Mouse (Mus musculus): ENCODE data around the gene Ralgps2. TPM values are rescaled to one million over a fixed set of nuclear protein-coding genes. Genes with fewer than 3 reads are reported as not detected.

Gene Ralgps2
- total RNA-seq, 1 experiment, result 40.6 TPM

DNA sequence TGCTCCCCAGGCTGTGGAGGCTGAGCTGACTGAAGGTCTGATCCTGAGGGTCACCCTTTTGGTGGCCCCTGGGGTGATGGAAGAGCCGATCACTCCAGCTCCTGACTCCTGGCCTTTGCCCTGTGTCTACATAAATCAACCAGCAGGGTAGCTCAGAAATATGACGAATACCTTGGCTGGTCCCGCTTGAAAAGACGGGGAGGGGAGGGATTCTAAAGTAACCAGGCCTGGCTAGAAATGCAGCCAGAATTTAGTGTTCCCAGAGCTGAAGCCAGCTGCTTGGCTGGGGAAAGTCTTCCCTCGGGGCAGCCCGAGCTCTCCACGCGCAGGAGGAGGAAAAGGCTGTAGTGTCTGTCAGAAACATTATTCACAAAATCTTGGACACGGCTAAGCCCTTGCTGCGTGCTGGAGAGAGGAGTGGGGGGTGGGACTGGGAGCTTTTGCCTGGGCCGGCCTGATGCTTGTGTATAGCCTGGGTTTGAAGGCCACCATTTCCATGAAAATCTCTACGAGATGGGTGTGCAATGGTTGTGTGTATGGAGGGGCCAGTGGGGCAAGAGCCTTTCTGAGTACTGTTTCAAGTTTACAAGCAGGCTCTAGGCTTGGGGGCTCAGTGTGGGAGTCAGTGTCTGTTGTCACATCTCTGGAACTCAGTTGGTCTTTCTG lies 158.2 kb downstream of the Ralgps2 start:
- Histone ChIP-seq H3K4me1 (ENCODE audit: control insufficient read depth in 2 of 2, insufficient read depth in 2 of 2, low read length in 2 of 2, poor library complexity in 1 of 2) (no peaks in the 10 kb centered on the region), H3K9ac (ENCODE audit: insufficient read depth, low read depth, low read length, poor library complexity, severe bottlenecking) (no peak overlapping the region)
- no peak for DNase-seq (ENCODE audit: low read depth, low spot score)

DNA sequence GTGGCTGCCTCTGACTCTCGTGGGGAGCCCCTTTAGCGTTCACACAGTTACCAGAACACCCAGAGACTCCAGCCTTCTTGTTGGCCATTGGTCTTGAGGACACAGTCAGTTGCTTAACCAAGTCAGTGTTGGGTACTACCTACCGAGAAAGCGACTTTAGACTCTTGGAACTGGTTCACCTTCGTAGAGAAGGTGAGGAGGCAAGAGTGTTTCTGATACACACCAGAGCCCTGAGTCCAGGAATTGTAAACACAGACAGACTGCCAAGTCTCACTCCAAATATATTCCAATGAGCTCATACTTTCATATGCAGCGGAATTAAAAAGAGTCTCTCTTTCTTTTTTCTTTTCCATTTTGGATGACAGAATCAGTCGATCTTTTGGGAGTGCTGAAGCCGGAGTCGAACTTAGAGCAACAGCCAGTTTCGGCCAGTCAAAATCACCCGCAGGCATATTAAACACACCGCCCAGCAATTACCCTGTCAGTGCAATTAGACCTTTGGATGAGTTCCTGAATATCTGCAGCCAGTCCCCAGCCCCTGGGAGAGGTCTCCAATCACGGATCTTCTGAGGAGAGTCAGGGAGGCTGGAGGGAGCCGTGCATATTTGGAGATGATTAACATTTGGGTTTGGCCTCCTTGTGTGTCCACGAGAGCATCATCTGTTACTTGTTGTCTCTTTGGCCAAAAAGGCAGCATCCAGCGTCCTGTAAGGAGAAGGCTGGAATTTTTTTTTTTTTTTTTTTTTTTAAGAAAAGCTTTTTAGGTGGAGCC lies 159.0 kb downstream of the Ralgps2 start:
- Histone ChIP-seq H3K9ac (ENCODE audit: insufficient read depth, low read depth, low read length, poor library complexity, severe bottlenecking) (no peak overlapping the region), H3K27ac (ENCODE audit: insufficient read depth, low read depth, low read length, poor library complexity, severe bottlenecking) (no peak overlapping the region), H3K9me3 (ENCODE audit: control insufficient read depth, insufficient read depth, low read depth, low read length) (no peaks in the 10 kb centered on the region), H3K4me3 (ENCODE audit: insufficient read depth in 1 of 2, low read depth in 1 of 2, low read length in 2 of 2, poor library complexity in 1 of 2, severe bottlenecking in 1 of 2) (peak overlapping the region in 1 of 2 experiments; percentile 16; a peak in 1 of 4 replicates), H3K4me1 (ENCODE audit: control insufficient read depth in 2 of 2, insufficient read depth in 2 of 2, low read length in 2 of 2, poor library complexity in 1 of 2) (no peaks in the 10 kb centered on the region), H3K36me3 (ENCODE audit: control insufficient read depth, insufficient read depth, low read length, poor library complexity, severe bottlenecking) (no peaks in the 10 kb centered on the region)
- in situ Hi-C loops (cut with MboI; ENCODE audit: low sequenced_read_pairs in 2 of 2, unreplicated experiment in 2 of 2), result no loop called here
- no peak for TF ChIP-seq ZNF384 (IDR thresholded peaks at IDR 0.05; ENCODE audit: low read depth, low read length)
- TF ChIP-seq ZC3H11A (IDR thresholded peaks at IDR 0.05; ENCODE audit: borderline replicate concordance, low read depth, low read length), result no peak
- no peak for TF ChIP-seq HCFC1 (IDR thresholded peaks at IDR 0.05; ENCODE audit: borderline replicate concordance, insufficient read depth, low read length)
- TF ChIP-seq MAFK (IDR thresholded peaks at IDR 0.05; ENCODE audit: insufficient read depth, low read depth, low read length), result no peak
- DNase-seq (ENCODE audit: low read depth, low spot score), result no peak

More for the DNA sequence above, 158.2 kb downstream of the Ralgps2 start:
- Histone ChIP-seq H3K9me3 (ENCODE audit: control insufficient read depth, insufficient read depth, low read depth, low read length) (no peaks in the 10 kb centered on the region), H3K36me3 (ENCODE audit: control insufficient read depth, insufficient read depth, low read length, poor library complexity, severe bottlenecking) (no peaks in the 10 kb centered on the region), H3K4me3 (ENCODE audit: insufficient read depth in 1 of 2, low read depth in 1 of 2, low read length in 2 of 2, poor library complexity in 1 of 2, severe bottlenecking in 1 of 2) (no peak overlapping the region), H3K27ac (ENCODE audit: insufficient read depth, low read depth, low read length, poor library complexity, severe bottlenecking) (no peak overlapping the region)
- TF ChIP-seq ZC3H11A (IDR thresholded peaks at IDR 0.05; ENCODE audit: borderline replicate concordance, low read depth, low read length), result no peak
- no peak for TF ChIP-seq ZNF384 (IDR thresholded peaks at IDR 0.05; ENCODE audit: low read depth, low read length)
- TF ChIP-seq CHD2 (IDR thresholded peaks at IDR 0.05; ENCODE audit: low read depth, low read length), result no peak
- TF ChIP-seq HCFC1 (IDR thresholded peaks at IDR 0.05; ENCODE audit: borderline replicate concordance, insufficient read depth, low read length), result no peak
- no peak for TF ChIP-seq MAFK (IDR thresholded peaks at IDR 0.05; ENCODE audit: insufficient read depth, low read depth, low read length)
- in situ Hi-C loops (cut with MboI; ENCODE audit: low sequenced_read_pairs in 2 of 2, unreplicated experiment in 2 of 2), result no loop called here

DNA sequence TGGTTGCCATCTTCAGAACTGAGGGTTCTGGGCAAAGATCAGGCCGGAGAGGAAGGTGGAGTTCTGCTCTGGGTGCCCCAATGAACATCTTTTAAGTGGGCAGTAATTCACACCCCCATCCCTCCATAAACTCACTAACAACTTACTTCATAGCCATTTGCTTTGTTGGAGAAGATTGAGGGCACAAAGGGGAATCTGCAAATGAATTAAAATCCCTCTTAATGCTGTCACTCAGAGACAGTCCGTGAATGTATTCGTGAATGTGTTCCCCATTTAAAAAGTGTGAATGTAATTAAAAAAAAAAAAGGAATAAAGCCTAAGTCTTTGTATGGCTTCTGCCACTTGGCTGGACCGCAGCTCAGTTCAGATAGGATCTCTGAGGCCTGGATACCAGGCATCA lies 159.8 kb downstream of the Ralgps2 start:
- H3K9ac ChIP-seq (ENCODE audit: insufficient read depth, low read depth, low read length, poor library complexity, severe bottlenecking), result no peak overlapping the region
- in situ Hi-C loops (cut with MboI; ENCODE audit: low sequenced_read_pairs in 2 of 2, unreplicated experiment in 2 of 2), result no loop called here
- no peak for DNase-seq (ENCODE audit: low read depth, low spot score)

DNA sequence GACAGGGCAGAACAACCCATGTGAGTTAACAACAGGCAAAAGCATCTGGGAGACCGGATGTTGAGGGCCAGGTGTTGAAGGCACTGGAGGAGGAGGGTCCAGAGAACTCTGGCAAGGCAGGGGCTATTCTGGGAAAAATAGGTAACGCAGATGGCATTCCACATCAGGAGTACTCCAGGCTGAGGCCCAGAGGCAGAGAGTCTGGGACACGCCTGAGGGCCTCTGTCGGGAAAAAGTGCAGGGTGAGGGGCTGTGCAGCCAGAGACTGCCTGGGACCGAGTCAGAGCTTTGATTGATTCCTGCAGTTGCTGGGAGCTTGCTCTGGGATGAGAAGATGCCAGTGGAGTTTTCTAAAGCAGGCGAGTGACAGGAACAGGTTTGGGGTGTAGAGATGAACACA lies 160.4 kb downstream of the Ralgps2 start:
- Histone ChIP-seq H3K4me3 (ENCODE audit: insufficient read depth in 1 of 2, low read depth in 1 of 2, low read length in 2 of 2, poor library complexity in 1 of 2, severe bottlenecking in 1 of 2) (no peak overlapping the region), H3K36me3 (ENCODE audit: control insufficient read depth, insufficient read depth, low read length, poor library complexity, severe bottlenecking) (no peaks in the 10 kb centered on the region), H3K9ac (ENCODE audit: insufficient read depth, low read depth, low read length, poor library complexity, severe bottlenecking) (no peak overlapping the region), H3K27ac (ENCODE audit: insufficient read depth, low read depth, low read length, poor library complexity, severe bottlenecking) (no peak overlapping the region), H3K9me3 (ENCODE audit: control insufficient read depth, insufficient read depth, low read depth, low read length) (no peaks in the 10 kb centered on the region), H3K4me1 (ENCODE audit: control insufficient read depth in 2 of 2, insufficient read depth in 2 of 2, low read length in 2 of 2, poor library complexity in 1 of 2) (no peaks in the 10 kb centered on the region)
- TF ChIP-seq ZC3H11A (IDR thresholded peaks at IDR 0.05; ENCODE audit: borderline replicate concordance, low read depth, low read length) (no peak), MAFK (IDR thresholded peaks at IDR 0.05; ENCODE audit: insufficient read depth, low read depth, low read length) (no peak), CHD2 (IDR thresholded peaks at IDR 0.05; ENCODE audit: low read depth, low read length) (no peak), HCFC1 (IDR thresholded peaks at IDR 0.05; ENCODE audit: borderline replicate concordance, insufficient read depth, low read length) (no peak), ZNF384 (IDR thresholded peaks at IDR 0.05; ENCODE audit: low read depth, low read length) (no peak)
- in situ Hi-C loops (cut with MboI; ENCODE audit: low sequenced_read_pairs in 2 of 2, unreplicated experiment in 2 of 2), result no loop called here
- DNase-seq (ENCODE audit: low read depth, low spot score), result no peak

More for the DNA sequence above, 159.8 kb downstream of the Ralgps2 start:
- no peak overlapping the region for H3K27ac ChIP-seq (ENCODE audit: insufficient read depth, low read depth, low read length, poor library complexity, severe bottlenecking)
- no peaks in the 10 kb centered on the region for H3K36me3 ChIP-seq (ENCODE audit: control insufficient read depth, insufficient read depth, low read length, poor library complexity, severe bottlenecking)
- H3K4me1 ChIP-seq (ENCODE audit: control insufficient read depth in 2 of 2, insufficient read depth in 2 of 2, low read length in 2 of 2, poor library complexity in 1 of 2), result no peaks in the 10 kb centered on the region
- H3K9me3 ChIP-seq (ENCODE audit: control insufficient read depth, insufficient read depth, low read depth, low read length), result no peaks in the 10 kb centered on the region
- no peak overlapping the region for H3K4me3 ChIP-seq (ENCODE audit: insufficient read depth in 1 of 2, low read depth in 1 of 2, low read length in 2 of 2, poor library complexity in 1 of 2, severe bottlenecking in 1 of 2)
- TF ChIP-seq ZNF384 (IDR thresholded peaks at IDR 0.05; ENCODE audit: low read depth, low read length), result no peak
- TF ChIP-seq HCFC1 (IDR thresholded peaks at IDR 0.05; ENCODE audit: borderline replicate concordance, insufficient read depth, low read length), result no peak
- TF ChIP-seq MAFK (IDR thresholded peaks at IDR 0.05; ENCODE audit: insufficient read depth, low read depth, low read length), result no peak
- TF ChIP-seq ZC3H11A (IDR thresholded peaks at IDR 0.05; ENCODE audit: borderline replicate concordance, low read depth, low read length), result no peak
- no peak for TF ChIP-seq CHD2 (IDR thresholded peaks at IDR 0.05; ENCODE audit: low read depth, low read length)

Measured in ES-E14 (cell line).